Comparison of ENCODE assay signal across 7 mouse cellular contexts in the genomic region with DNA sequence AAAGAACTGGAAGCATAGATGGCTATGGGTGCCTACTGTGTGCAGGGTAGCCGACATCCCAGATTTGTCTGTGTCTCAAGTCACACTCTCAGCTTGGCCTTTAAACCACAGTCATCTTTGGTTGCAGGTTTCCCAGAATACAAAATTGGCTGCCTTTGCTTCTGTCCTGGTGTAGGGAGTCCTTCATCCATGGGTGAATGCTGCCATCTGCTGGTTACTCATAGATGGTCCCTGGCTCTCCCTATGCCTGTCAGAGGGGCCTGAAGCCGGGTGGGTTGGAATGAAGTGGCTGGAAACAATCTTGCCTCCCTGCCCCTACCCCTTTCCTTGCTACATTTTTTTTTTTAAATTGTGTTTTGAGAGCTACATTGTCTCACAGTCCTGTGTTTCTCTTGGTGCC. TPM values are rescaled to one million over a fixed set of nuclear protein-coding genes. Genes with fewer than 3 reads are reported as not detected.
DNase-seq lines count a peak whose midpoint lies in the region; ATAC-seq lines count a peak whose summit lies in the region.

No protein-coding gene starts in this region.

- H3K4me3 ChIP-seq in limb, embryonic 10.5 days: no peak overlapping the region
- H3K4me3 ChIP-seq in midbrain, embryonic 14.5 days (replicated peaks; ENCODE audit: low read depth, low read length): no peak overlapping the region

- H3K4me1 ChIP-seq in limb, embryonic 10.5 days: peaks cover 18% of the 10 kb centered on the region
- H3K4me1 ChIP-seq in midbrain, embryonic 14.5 days (ENCODE audit: control insufficient read depth, insufficient read depth, low read length): no peaks in the 10 kb centered on the region

- H3K27ac ChIP-seq in limb, embryonic 10.5 days: no peak overlapping the region
- H3K27ac ChIP-seq in midbrain, embryonic 14.5 days (replicated peaks; ENCODE audit: low read depth, low read length): no peak overlapping the region

- no peaks in the 10 kb centered on the region for H3K36me3 ChIP-seq in limb, embryonic 10.5 days
- H3K36me3 ChIP-seq in midbrain, embryonic 14.5 days (ENCODE audit: control insufficient read depth, insufficient read depth, low read length): no peaks in the 10 kb centered on the region

- no peak overlapping the region for H3K4me2 ChIP-seq in midbrain, embryonic 14.5 days (ENCODE audit: low read length)

- 52% methylated on average over 2 of the region's 2 CpGs for WGBS in limb, embryonic 10.5 days
- 30% methylated on average over 2 of the region's 2 CpGs for WGBS in midbrain, embryonic 14.5 days

- peak; percentile 87 for ATAC-seq in midbrain, embryonic 14.5 days (ENCODE audit: low FRiP score, low TSS enrichment)

- H3K9ac ChIP-seq in midbrain, embryonic 14.5 days (replicated peaks; ENCODE audit: low read length): no peak overlapping the region

- intact Hi-C loops in gastrocnemius, postnatal 14 days (cut with DNase I; ENCODE audit: low total_unique reads): loop anchor here (5.0 to 10.0 kb wide), 4 partner anchors 59 to 289 kb away; a partner anchor contains a TSS

- no peaks in the 10 kb centered on the region for H3K9me3 ChIP-seq in limb, embryonic 10.5 days (replicated peaks)
- no peaks in the 10 kb centered on the region for H3K9me3 ChIP-seq in midbrain, embryonic 14.5 days (ENCODE audit: control insufficient read depth, low read length)

- no peaks in the 10 kb centered on the region for H3K27me3 ChIP-seq in limb, embryonic 10.5 days (ENCODE audit: low read depth, poor library complexity, severe bottlenecking)
- no peaks in the 10 kb centered on the region for H3K27me3 ChIP-seq in midbrain, embryonic 14.5 days (ENCODE audit: control insufficient read depth, insufficient read depth, low read length)

- peak; percentile 85 for DNase-seq in adrenal gland, postnatal 10 days
- peak; percentile 85 for DNase-seq in embryo, embryonic 10 days (ENCODE audit: low spot score)
- peak; percentile 73 for DNase-seq in gastrocnemius, postnatal 14 days
- DNase-seq in kidney, adult 11 months: peak; percentile 74
- DNase-seq in limb, embryonic 10.5 days (ENCODE audit: low spot score): peak; percentile 84
- DNase-seq in midbrain, embryonic 14.5 days: peak; percentile 93
- peak; percentile 34 to 68 for DNase-seq in spleen, postnatal 10 days (ENCODE audit: low spot score in 2 of 2)

RNA-seq across cellular contexts. Expression of a gene that starts 20.0 kb away (rescaled TPM):
- under 1 TPM; 0.21 to 0.24 TPM for total RNA-seq in adrenal gland, postnatal 10 days (2021)
- total RNA-seq in gastrocnemius, postnatal 14 days (2021): under 1 TPM in 1 of 2 experiments, not detected in 1; 0.20 TPM
- 0.21 TPM in 1 of 2 replicates, not detected in the other for polyA plus RNA-seq in limb, embryonic 10.5 days (2016; fragmentation: Nextera tagmentation; extraction: Ambion mirVana)
- polyA plus RNA-seq in midbrain, embryonic 14.5 days (2014; fragmentation: Nextera tagmentation; extraction: Ambion mirVana): 0.23 and 0.36 TPM in 2 replicates
